Mouse (Mus musculus): ENCODE measurements at regions not wholly inside any gene's neighbourhood (a gene's known extent, or its start where the extent isn't known, plus 50 kb on each side); places are given as distances from the start of the nearest gene placed in this dataset.

GRCm38 (mm10) chr9:116511450-116511849 lies 336.3 kb upstream of the Tgfbr2 start:
- DNase-seq: no peak

GRCm38 (mm10) chr9:116507756-116508155 lies 332.6 kb upstream of the Tgfbr2 start:
- no peak for DNase-seq

GRCm38 (mm10) chr9:116502831-116503230 lies 327.7 kb upstream of the Tgfbr2 start:
- DNase-seq: no peak

- DNase-seq: no peak
Observed at GRCm38 (mm10) chr9:116500951-116501350, 325.8 kb upstream of the Tgfbr2 start.

- DNase-seq: no peak
Observed at GRCm38 (mm10) chr9:116491227-116491626, 316.1 kb upstream of the Tgfbr2 start.

GRCm38 (mm10) chr9:116489787-116490186 lies 314.6 kb upstream of the Tgfbr2 start:
- no peak for DNase-seq

GRCm38 (mm10) chr9:116489273-116489672 lies 314.1 kb upstream of the Tgfbr2 start:
- no peak for DNase-seq

- no peak for DNase-seq
Observed at GRCm38 (mm10) chr9:116477309-116477708, 302.1 kb upstream of the Tgfbr2 start.

- DNase-seq: no peak
Observed at GRCm38 (mm10) chr9:116475206-116475955, 300.2 kb upstream of the Tgfbr2 start.

GRCm38 (mm10) chr9:116472855-116473254 lies 297.7 kb upstream of the Tgfbr2 start:
- no peak for DNase-seq

- DNase-seq: no peak
Observed at GRCm38 (mm10) chr9:116468569-116469250, 293.6 kb upstream of the Tgfbr2 start.

- no peak for DNase-seq
Observed at GRCm38 (mm10) chr9:116466336-116466735, 291.2 kb upstream of the Tgfbr2 start.

GRCm38 (mm10) chr9:116464626-116465025 lies 289.5 kb upstream of the Tgfbr2 start:
- no peak for DNase-seq

- no peak for DNase-seq
Observed at GRCm38 (mm10) chr9:116462232-116462631, 287.1 kb upstream of the Tgfbr2 start.

- DNase-seq: no peak
Observed at GRCm38 (mm10) chr9:116460022-116460421, 284.9 kb upstream of the Tgfbr2 start.

GRCm38 (mm10) chr9:116452050-116452449 lies 276.9 kb upstream of the Tgfbr2 start:
- no peak for DNase-seq

- no peak for DNase-seq
Observed at GRCm38 (mm10) chr9:116450829-116451228, 275.7 kb upstream of the Tgfbr2 start.

GRCm38 (mm10) chr9:116447734-116448133 lies 272.6 kb upstream of the Tgfbr2 start:
- DNase-seq: no peak

GRCm38 (mm10) chr9:116438580-116438979 lies 263.4 kb upstream of the Tgfbr2 start:
- DNase-seq: no peak

GRCm38 (mm10) chr9:116434414-116434813 lies 259.3 kb upstream of the Tgfbr2 start:
- DNase-seq: no peak

- no peak for DNase-seq
Observed at GRCm38 (mm10) chr9:116429061-116429460, 253.9 kb upstream of the Tgfbr2 start.

GRCm38 (mm10) chr9:116428475-116428874 lies 253.3 kb upstream of the Tgfbr2 start:
- DNase-seq: no peak

GRCm38 (mm10) chr9:116427278-116427677 lies 252.1 kb upstream of the Tgfbr2 start:
- DNase-seq: no peak

GRCm38 (mm10) chr9:116426269-116426999 lies 251.3 kb upstream of the Tgfbr2 start:
- DNase-seq: peak; percentile 5 to 8

All from thymus, adult 18-20 months (tissue).